Mouse (Mus musculus) CH12.LX (cell line): ENCODE measurements around the gene Fbxl17.

Experiments used
- CTCF ChIP-seq, 2 experiments: IDR thresholded peaks in 1 of 2; conservative IDR thresholded peaks in 1 of 2; 2 replicates each; pipeline ENCODE4 v1.5.1; 2011 to 2012; ENCODE audit warnings: low read depth in 2 of 2, low read length in 2 of 2, improper control_type of control experiment in 1 of 2, inconsistent platforms in 1 of 2, mild to moderate bottlenecking in 1 of 2, moderate library complexity in 1 of 2
- ELF1 ChIP-seq: IDR thresholded peaks from 2 replicates; pipeline ENCODE4 v1.6.1; 2014; ENCODE audit warnings: low read depth, mild to moderate bottlenecking, inconsistent platforms, low read length, improper control_type of control experiment
- EP300 ChIP-seq: IDR thresholded peaks from 2 replicates; pipeline ENCODE4 v1.6.1; 2011; ENCODE audit warnings: low read length, improper control_type of control experiment
- HCFC1 ChIP-seq: IDR thresholded peaks from 2 replicates; pipeline ENCODE4 v1.6.1; 2012; ENCODE audit warnings: low read depth, mild to moderate bottlenecking, inconsistent platforms, low read length, improper control_type of control experiment
- POLR2A ChIP-seq: IDR thresholded peaks from 2 replicates; pipeline ENCODE4 v1.6.1; 2011; ENCODE audit warnings: low read depth, mild to moderate bottlenecking, improper control_type of control experiment, low read length
- SIN3A ChIP-seq: IDR thresholded peaks from 2 replicates; pipeline ENCODE4 v1.6.1; 2012; ENCODE audit warnings: low read length, improper control_type of control experiment, inconsistent platforms
- TBP ChIP-seq: conservative IDR thresholded peaks from 2 replicates; pipeline ENCODE4 v1.6.1; 2011; ENCODE audit warnings: low read depth, low read length, improper control_type of control experiment
- USF1 ChIP-seq: IDR thresholded peaks from 2 replicates; pipeline ENCODE4 v1.6.1; 2014; ENCODE audit warnings: low read depth, mild to moderate bottlenecking, inconsistent platforms, low read length, improper control_type of control experiment

- no peak for TF ChIP-seq CTCF (conservative IDR thresholded peaks at IDR 0.05 in 1 of 2, IDR thresholded peaks at IDR 0.05 in 1 of 2; ENCODE audit: low read depth in 2 of 2, low read length in 2 of 2)
- no peak for TF ChIP-seq EP300
- no peak for TF ChIP-seq USF1
- TF ChIP-seq ELF1 = no peak
- TF ChIP-seq POLR2A = no peak
- TF ChIP-seq TBP = no peak
- TF ChIP-seq HCFC1 = no peak
- TF ChIP-seq SIN3A = no peak
Observed at GRCm38 (mm10) chr17:63180042-63180441, 319.8 kb downstream of the Fbxl17 start.
